Mouse (Mus musculus) cerebellum, adult 2 months (tissue): Measurements from ENCODE around the gene Ccdc83.

Experiments used
- CTCF ChIP-seq: fragments of 200-500 bp; IDR thresholded peaks from 2 replicates; pipeline ENCODE4 v1.5.1; 2011; ENCODE audit warnings: low read depth, mild to moderate bottlenecking, control low read depth, low read length, moderate library complexity, borderline replicate concordance; ENCODE audit not compliant: insufficient read depth
- POLR2A ChIP-seq: fragments of 200-500 bp; IDR thresholded peaks from 2 replicates; pipeline ENCODE4 v1.6.1; 2011; ENCODE audit warnings: low read length, control low read depth, borderline replicate concordance; ENCODE audit not compliant: insufficient read depth

GRCm38 (mm10) chr7:90274561-90275100 lies 9.1 kb upstream of the Ccdc83 start:
- no peak for TF ChIP-seq POLR2A
- TF ChIP-seq CTCF: no peak
